Mouse (Mus musculus): Measurements from ENCODE around the gene Serpina3f. TPM values are rescaled to one million over a fixed set of nuclear protein-coding genes. Genes with fewer than 3 reads are reported as not detected.

Gene Serpina3f
- total and polyA plus RNA-seq, 3 experiments = 0.35 to 0.51 TPM; not detected in 1

DNA sequence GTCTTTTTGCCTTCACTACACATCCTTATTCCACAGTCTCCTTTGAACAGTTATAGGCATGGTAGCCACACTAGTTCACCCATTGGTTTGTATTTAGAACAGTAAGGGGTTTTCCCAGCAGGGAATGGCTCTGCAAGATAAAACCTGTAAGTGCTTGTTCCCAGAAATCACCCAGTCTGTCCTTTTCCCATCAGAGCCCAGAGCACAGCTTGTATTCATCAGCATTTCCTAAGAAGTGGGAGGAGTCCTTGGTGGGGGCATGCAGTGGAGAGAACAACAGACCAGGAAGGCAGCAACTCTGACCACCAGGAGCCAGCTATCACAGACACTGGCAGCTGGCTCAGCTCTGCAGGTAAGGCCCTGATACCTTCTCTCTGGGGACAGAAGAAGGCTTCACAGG lies 48.5 kb downstream of the Serpina3f start, which contains the start of gene Serpina3i:
TSS of gene Serpina3i (plus strand) at position 260 of the 400 bp plus-strand sequence.
- Histone ChIP-seq H3K9ac (ENCODE audit: insufficient read depth, low read depth) (no peak within 1 kb of the TSS), H3K27me3 (replicated peaks) (no peaks in the 10 kb centered on the region), H3K9me3 (replicated peaks; ENCODE audit: low read length) (no peaks in the 10 kb centered on the region), H3K79me2 (replicated peaks; ENCODE audit: control insufficient read depth, extremely low read depth, insufficient read depth, poor library complexity, severe bottlenecking) (no peaks in the 10 kb centered on the region), H3K36me3 (replicated peaks in 1 of 2; ENCODE audit: control insufficient read depth in 1 of 2, insufficient read depth in 1 of 2, low read length in 1 of 2) (no peaks in the 10 kb centered on the region), H3K4me2 (ENCODE audit: insufficient read depth, low read depth, poor library complexity, severe bottlenecking) (peak within 1 kb of the TSS; percentile 44; the same call in 1 of the 2 replicates), H3K27ac (ENCODE audit: insufficient read depth, low read depth) (no peak within 1 kb of the TSS), H3K4me3 (replicated peaks in 1 of 3; ENCODE audit: low read depth in 2 of 3, low read length in 2 of 3, poor library complexity in 1 of 3) (no peak within 1 kb of the TSS), H3K4me1 (ENCODE audit: control insufficient read depth in 1 of 2, insufficient read depth in 2 of 2) (peaks cover 10 to 30% of the 10 kb centered on the region in 2 experiments)
- in situ Hi-C loops (cut with MboI; ENCODE audit: low pct_ligation_motif_present, low pct_unique_long_range_greater_than_20kb, low sequenced_read_pairs) (no loop called here), dilution Hi-C loops (cut with MboI; ENCODE audit: extremely low pct_ligation_motif_present, extremely low pct_unique_long_range_greater_than_20kb, low sequenced_read_pairs) (no loop called here)
- no peak for DNase-seq (ENCODE audit: extremely low read depth)
- TF ChIP-seq RAD21 (IDR thresholded peaks at IDR 0.05; ENCODE audit: low read depth, low read length) (no peak), ETS1 (conservative IDR thresholded peaks at IDR 0.05; ENCODE audit: low read depth, low read length) (no peak), NRF1 (IDR thresholded peaks at IDR 0.05; ENCODE audit: low read depth, low read length) (no peak), E2F4 (IDR thresholded peaks at IDR 0.05; ENCODE audit: insufficient replicate concordance, low read depth, low read length) (no peak), USF1 (IDR thresholded peaks at IDR 0.05; ENCODE audit: low read depth, low read length) (no peak), ZC3H11A (IDR thresholded peaks at IDR 0.05; ENCODE audit: low read depth, low read length) (no peak), POLR2A (IDR thresholded peaks at IDR 0.05; ENCODE audit: low read depth, low read length) (no peak), JUND (conservative IDR thresholded peaks at IDR 0.05; ENCODE audit: low read depth, low read length) (no peak), ELF1 (IDR thresholded peaks at IDR 0.05; ENCODE audit: low read depth, low read length) (no peak), MAZ (IDR thresholded peaks at IDR 0.05; ENCODE audit: low read depth, low read length) (no peak), IRF4 (IDR thresholded peaks at IDR 0.05; ENCODE audit: low read depth, low read length) (no peak), CHD1 (IDR thresholded peaks at IDR 0.05; ENCODE audit: low read depth, low read length) (no peak), PAX5 (IDR thresholded peaks at IDR 0.05; ENCODE audit: low read length) (no peak), MYC (IDR thresholded peaks at IDR 0.05; ENCODE audit: low read depth, low read length) (no peak), TCF12 (IDR thresholded peaks at IDR 0.05; ENCODE audit: low read depth, low read length) (no peak), KAT2A (IDR thresholded peaks at IDR 0.05; ENCODE audit: insufficient replicate concordance, low read length) (no peak)

DNA sequence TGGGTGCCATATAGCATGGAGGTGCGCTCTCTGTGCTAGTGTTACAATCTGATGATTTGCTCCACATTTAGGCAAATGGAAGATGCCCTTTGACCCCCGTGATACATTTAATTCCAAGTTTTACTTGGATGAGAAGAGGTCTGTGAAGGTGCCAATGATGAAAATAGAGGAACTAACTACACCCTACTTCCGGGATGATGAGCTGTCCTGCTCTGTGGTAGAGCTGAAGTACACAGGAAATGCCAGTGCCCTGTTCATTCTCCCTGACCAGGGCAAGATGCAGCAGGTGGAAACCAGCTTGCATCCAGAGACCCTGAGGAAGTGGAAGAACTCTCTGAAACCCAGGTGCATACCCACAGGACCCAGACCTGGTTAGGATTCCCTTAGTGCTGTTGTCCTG lies 52.0 kb downstream of the Serpina3f start:
- H3K4me1 ChIP-seq (ENCODE audit: control insufficient read depth in 1 of 2, insufficient read depth in 2 of 2) = peaks cover 10 to 30% of the 10 kb centered on the region in 2 experiments
- H3K27ac ChIP-seq (ENCODE audit: insufficient read depth, low read depth) = no peak overlapping the region
- DNase-seq (ENCODE audit: extremely low read depth) = no peak
- dilution Hi-C loops (cut with MboI; ENCODE audit: extremely low pct_ligation_motif_present, extremely low pct_unique_long_range_greater_than_20kb, low sequenced_read_pairs) = no loop called here
- H3K9ac ChIP-seq (ENCODE audit: insufficient read depth, low read depth) = no peak overlapping the region
- TF ChIP-seq TBP (conservative IDR thresholded peaks at IDR 0.05; ENCODE audit: low read depth, low read length) = no peak
- TF ChIP-seq ELF1 (IDR thresholded peaks at IDR 0.05; ENCODE audit: low read depth, low read length) = peak; percentile 56; the same call in 1 of the 2 replicates
- no peaks in the 10 kb centered on the region for H3K36me3 ChIP-seq (replicated peaks in 1 of 2; ENCODE audit: control insufficient read depth in 1 of 2, insufficient read depth in 1 of 2, low read length in 1 of 2)
- H3K27me3 ChIP-seq (replicated peaks) = no peaks in the 10 kb centered on the region
- peaks cover 3% of the 10 kb centered on the region for H3K9me3 ChIP-seq (replicated peaks; ENCODE audit: low read length)
- no peak overlapping the region for H3K4me2 ChIP-seq (ENCODE audit: insufficient read depth, low read depth, poor library complexity, severe bottlenecking)
- H3K79me2 ChIP-seq (replicated peaks; ENCODE audit: control insufficient read depth, extremely low read depth, insufficient read depth, poor library complexity, severe bottlenecking) = no peaks in the 10 kb centered on the region
- H3K4me3 ChIP-seq (replicated peaks in 1 of 3; ENCODE audit: low read depth in 2 of 3, low read length in 2 of 3, poor library complexity in 1 of 3) = no peak overlapping the region
- in situ Hi-C loops (cut with MboI; ENCODE audit: low pct_ligation_motif_present, low pct_unique_long_range_greater_than_20kb, low sequenced_read_pairs) = no loop called here

Other genes with a start within 250 kb of the Serpina3f start
- gene Serpina11, start 224.6 kb upstream of the Serpina3f start, total RNA-seq (2012; rRNA removed) = 0.34 TPM in 2 replicates
- gene Serpina11, start 224.6 kb upstream of the Serpina3f start, total RNA-seq (2014; rRNA removed) = 0.43 and 0.50 TPM in 2 replicates
- gene Serpina11, start 224.6 kb upstream of the Serpina3f start, polyA plus RNA-seq (2012; ENCODE audit: insufficient read length, low read depth) = 0.27 and 0.45 TPM in 2 replicates
- gene Serpina9, start 200.8 kb upstream of the Serpina3f start, total RNA-seq (2012; rRNA removed) = 0.08 and 0.13 TPM in 2 replicates
- 0.36 and 0.42 TPM in 2 replicates for gene Serpina9, start 200.8 kb upstream of the Serpina3f start, total RNA-seq (2014; rRNA removed)
- gene Serpina9, start 200.8 kb upstream of the Serpina3f start, polyA plus RNA-seq (2012; ENCODE audit: insufficient read length, low read depth) = 0.23 TPM in 1 of 2 replicates, not detected in the other
- not detected in 2 replicates for gene Serpina12, start 170.1 kb upstream of the Serpina3f start, total RNA-seq (2012; rRNA removed)
- not detected in 2 replicates for gene Serpina12, start 170.1 kb upstream of the Serpina3f start, total RNA-seq (2014; rRNA removed)
- 0.08 and 0.09 TPM in 2 replicates for gene Serpina12, start 170.1 kb upstream of the Serpina3f start, polyA plus RNA-seq (2012; ENCODE audit: insufficient read length, low read depth)
- gene Serpina5, start 113.4 kb upstream of the Serpina3f start, total RNA-seq (2012; rRNA removed) = not detected in 2 replicates
- gene Serpina5, start 113.4 kb upstream of the Serpina3f start, total RNA-seq (2014; rRNA removed) = not detected in 2 replicates
- not detected in 2 replicates for gene Serpina5, start 113.4 kb upstream of the Serpina3f start, polyA plus RNA-seq (2012; ENCODE audit: insufficient read length, low read depth)
- not detected in 2 replicates for gene Serpina3a, start 101.8 kb upstream of the Serpina3f start, total RNA-seq (2012; rRNA removed)
- gene Serpina3a, start 101.8 kb upstream of the Serpina3f start, total RNA-seq (2014; rRNA removed) = not detected in 2 replicates
- not detected in 2 replicates for gene Serpina3a, start 101.8 kb upstream of the Serpina3f start, polyA plus RNA-seq (2012; ENCODE audit: insufficient read length, low read depth)
- not detected in 2 replicates for gene Serpina3b, start 86.5 kb upstream of the Serpina3f start, total RNA-seq (2012; rRNA removed)
- gene Serpina3b, start 86.5 kb upstream of the Serpina3f start, total RNA-seq (2014; rRNA removed) = not detected in 2 replicates
- not detected in 2 replicates for gene Serpina3b, start 86.5 kb upstream of the Serpina3f start, polyA plus RNA-seq (2012; ENCODE audit: insufficient read length, low read depth)
- not detected in 2 replicates for gene Serpina3c, start 60.7 kb upstream of the Serpina3f start, total RNA-seq (2012; rRNA removed)
- not detected in 2 replicates for gene Serpina3c, start 60.7 kb upstream of the Serpina3f start, total RNA-seq (2014; rRNA removed)
- not detected in 2 replicates for gene Serpina3c, start 60.7 kb upstream of the Serpina3f start, polyA plus RNA-seq (2012; ENCODE audit: insufficient read length, low read depth)
- 0.88 and 1.4 TPM in 2 replicates for gene Serpina3g, start 21.7 kb downstream of the Serpina3f start, total RNA-seq (2012; rRNA removed)
- 12.9 and 13.9 TPM in 2 replicates for gene Serpina3g, start 21.7 kb downstream of the Serpina3f start, total RNA-seq (2014; rRNA removed)
- gene Serpina3g, start 21.7 kb downstream of the Serpina3f start, polyA plus RNA-seq (2012; ENCODE audit: insufficient read length, low read depth) = 9.3 and 11.7 TPM in 2 replicates
- gene Serpina3i, start 48.6 kb downstream of the Serpina3f start, total RNA-seq (2012; rRNA removed) = not detected in 2 replicates
- not detected in 2 replicates for gene Serpina3i, start 48.6 kb downstream of the Serpina3f start, total RNA-seq (2014; rRNA removed)
- not detected in 2 replicates for gene Serpina3i, start 48.6 kb downstream of the Serpina3f start, polyA plus RNA-seq (2012; ENCODE audit: insufficient read length, low read depth)
- not detected in 2 replicates for gene Serpina3j, start 100.0 kb downstream of the Serpina3f start, total RNA-seq (2012; rRNA removed)
- not detected in 2 replicates for gene Serpina3j, start 100.0 kb downstream of the Serpina3f start, total RNA-seq (2014; rRNA removed)
- not detected in 2 replicates for gene Serpina3j, start 100.0 kb downstream of the Serpina3f start, polyA plus RNA-seq (2012; ENCODE audit: insufficient read length, low read depth)
- not detected in 2 replicates for gene Serpina3k, start 123.9 kb downstream of the Serpina3f start, total RNA-seq (2012; rRNA removed)
- not detected in 2 replicates for gene Serpina3k, start 123.9 kb downstream of the Serpina3f start, total RNA-seq (2014; rRNA removed)
- gene Serpina3k, start 123.9 kb downstream of the Serpina3f start, polyA plus RNA-seq (2012; ENCODE audit: insufficient read length, low read depth) = not detected in 2 replicates
- not detected in 2 replicates for gene Serpina3m, start 123.9 kb downstream of the Serpina3f start, total RNA-seq (2012; rRNA removed)
- not detected in 2 replicates for gene Serpina3m, start 123.9 kb downstream of the Serpina3f start, total RNA-seq (2014; rRNA removed)
- gene Serpina3m, start 123.9 kb downstream of the Serpina3f start, polyA plus RNA-seq (2012; ENCODE audit: insufficient read length, low read depth) = not detected in 2 replicates
- not detected in 2 replicates for gene Serpina3n, start 192.2 kb downstream of the Serpina3f start, total RNA-seq (2012; rRNA removed)
- gene Serpina3n, start 192.2 kb downstream of the Serpina3f start, total RNA-seq (2014; rRNA removed) = not detected in 2 replicates
- gene Serpina3n, start 192.2 kb downstream of the Serpina3f start, polyA plus RNA-seq (2012; ENCODE audit: insufficient read length, low read depth) = not detected in 2 replicates

All from CH12.LX (cell line).